Mouse (Mus musculus): ENCODE data around the gene Chml.

Chml gene

DNA sequence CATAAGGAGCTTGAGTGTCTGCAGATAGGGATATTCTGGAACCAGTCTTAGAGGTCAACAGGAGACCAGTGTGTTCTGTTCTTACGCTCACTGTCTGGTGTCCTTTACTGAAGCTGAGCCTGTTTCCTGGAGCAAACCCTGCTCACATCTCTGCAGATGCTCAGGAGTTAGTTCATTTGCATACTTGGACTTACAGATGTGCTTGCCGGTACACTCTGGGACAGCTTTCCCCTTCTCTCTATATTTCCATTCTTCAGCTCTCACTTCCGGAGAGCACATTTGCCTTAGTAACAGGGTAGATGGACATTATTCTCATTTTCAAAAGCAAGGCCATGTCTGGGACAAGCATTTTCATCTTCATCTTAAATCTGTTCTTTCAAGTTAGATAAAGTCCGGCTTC lies 44.1 kb downstream of the Chml start:
- no peak for DNase-seq (ENCODE audit: low spot score)

GRCm38 (mm10) chr1:175646952-175647351 lies 45.7 kb downstream of the Chml start:
- no peak for DNase-seq (ENCODE audit: low spot score)

GRCm38 (mm10) chr1:175643496-175644265 lies 49.0 kb downstream of the Chml start:
- DNase-seq (ENCODE audit: low spot score): no peak

- no peak for DNase-seq (ENCODE audit: low spot score)
These were observed 52.1 kb downstream of the Chml start for GRCm38 (mm10) chr1:175640435-175641150.

- DNase-seq (ENCODE audit: low spot score): no peak
These were observed 53.6 kb downstream of the Chml start for GRCm38 (mm10) chr1:175639072-175639471.

- no peak for DNase-seq (ENCODE audit: low spot score)
These were observed 55.0 kb downstream of the Chml start for GRCm38 (mm10) chr1:175637677-175638076.

- DNase-seq (ENCODE audit: low spot score): no peak
These were observed 60.2 kb downstream of the Chml start for GRCm38 (mm10) chr1:175632470-175632869.

Data from testis, postnatal 10 days (tissue).